Mouse (Mus musculus): ENCODE results near the gene Slc2a5. TPM values are rescaled to one million over a fixed set of nuclear protein-coding genes. Genes with fewer than 3 reads are reported as not detected.
A peak's percentile ranks its signal among the peaks of the same experiment; 100 is the strongest.

Gene Slc2a5
- polyA plus RNA-seq, 1 experiment from 2014 or later, result 1.8 TPM

GRCm38 (mm10) chr4:150110373-150110772 is 8.7 kb upstream of the Slc2a5 start:
- Histone ChIP-seq H3K9me3 (replicated peaks) (no peaks in the 10 kb centered on the region), H3K4me1 (peaks cover 10% of the 10 kb centered on the region), H3K4me3 (no peak overlapping the region), H3K27me3 (ENCODE audit: low read depth, poor library complexity, severe bottlenecking) (no peaks in the 10 kb centered on the region), H3K27ac (replicated peaks) (no peak overlapping the region), H3K36me3 (no peaks in the 10 kb centered on the region)
- WGBS, result 73% methylated on average over 9 of the region's 9 CpGs
- DNase-seq (ENCODE audit: low spot score), result no peak

GRCm38 (mm10) chr4:150112867-150113266 is 6.2 kb upstream of the Slc2a5 start:
- 5% methylated on average over 15 of the region's 15 CpGs for WGBS
- H3K27me3 ChIP-seq (ENCODE audit: low read depth, poor library complexity, severe bottlenecking), result no peaks in the 10 kb centered on the region
- peak overlapping the region; percentile 16; the same call in 1 of the 2 replicates for H3K4me3 ChIP-seq
- H3K4me1 ChIP-seq, result peaks cover 5% of the 10 kb centered on the region
- peak; percentile 64 for DNase-seq (ENCODE audit: low spot score)
- no peaks in the 10 kb centered on the region for H3K9me3 ChIP-seq (replicated peaks)
- peak overlapping the region; percentile 28; the same call in 1 of the 2 replicates for H3K27ac ChIP-seq (replicated peaks)
- H3K36me3 ChIP-seq, result no peaks in the 10 kb centered on the region

DNA sequence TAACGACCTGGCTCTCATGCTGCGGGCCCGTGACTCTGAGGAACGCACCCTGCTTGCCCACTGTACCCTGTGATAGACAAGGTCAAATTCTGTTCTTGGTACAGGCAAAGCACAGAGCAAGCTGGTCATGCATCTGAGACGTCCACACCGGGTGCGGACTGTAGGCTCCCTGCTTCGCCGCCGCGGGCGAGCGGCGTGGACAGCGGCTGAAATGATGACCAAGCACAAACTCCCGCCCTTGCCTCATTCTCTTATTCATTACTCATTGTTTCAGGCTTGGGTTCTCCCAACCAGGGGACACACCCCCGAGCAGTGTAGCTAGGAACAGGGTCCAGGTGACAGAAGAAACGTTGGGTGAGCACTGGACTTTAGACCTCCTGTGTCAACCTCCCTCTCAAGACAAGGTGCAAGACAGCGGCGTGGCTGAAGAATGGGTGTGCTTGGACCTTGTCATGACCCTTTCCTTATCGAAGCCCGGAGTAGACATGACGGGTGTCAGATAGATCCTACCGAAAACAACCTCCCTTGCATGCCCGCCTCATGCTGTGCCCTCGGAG is 4.5 kb upstream of the Slc2a5 start:
- Histone ChIP-seq H3K27ac (replicated peaks) (no peak overlapping the region), H3K9me3 (replicated peaks) (no peaks in the 10 kb centered on the region), H3K4me1 (peaks cover 14% of the 10 kb centered on the region), H3K4me3 (no peak overlapping the region), H3K36me3 (no peaks in the 10 kb centered on the region), H3K27me3 (ENCODE audit: low read depth, poor library complexity, severe bottlenecking) (0 out of 2 replicates have a peak, but pooled peaks cover 1% of the 10 kb centered on the region)
- DNase-seq (ENCODE audit: low spot score), result no peak
- WGBS, result 92% methylated on average over 26 of the region's 26 CpGs

DNA sequence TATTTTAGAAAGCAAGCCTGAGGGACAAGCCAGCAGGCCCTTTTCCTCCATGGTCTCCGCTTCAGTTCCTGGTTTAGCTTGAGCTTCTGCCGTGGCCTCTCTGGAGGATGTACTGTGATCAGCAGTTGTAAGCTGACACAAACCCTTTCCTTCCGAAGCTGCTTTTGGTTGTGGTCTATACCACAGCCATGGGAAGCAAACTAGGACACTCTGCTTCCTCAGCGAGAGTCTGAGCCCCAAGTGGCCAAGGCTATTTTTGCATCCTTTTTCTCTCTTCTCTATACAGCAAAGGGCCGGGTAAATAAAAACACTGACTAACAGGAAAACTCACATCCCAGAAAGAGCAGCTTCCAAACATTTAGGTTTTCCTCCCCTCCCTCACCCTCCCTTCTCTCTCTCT is 1.8 kb upstream of the Slc2a5 start:
- Histone ChIP-seq H3K27me3 (ENCODE audit: low read depth, poor library complexity, severe bottlenecking) (peaks cover 6% of the 10 kb centered on the region; the same call in 1 of the 2 replicates), H3K27ac (replicated peaks) (no peak overlapping the region), H3K9me3 (replicated peaks) (no peaks in the 10 kb centered on the region), H3K36me3 (no peaks in the 10 kb centered on the region), H3K4me3 (no peak overlapping the region), H3K4me1 (peaks cover 25% of the 10 kb centered on the region)
- WGBS, result 48% methylated on average over 5 of the region's 5 CpGs
- no peak for DNase-seq (ENCODE audit: low spot score)

GRCm38 (mm10) chr4:150118163-150118562 is 920 bp upstream of the Slc2a5 start:
- H3K27ac ChIP-seq (replicated peaks), result no peak overlapping the region
- H3K27me3 ChIP-seq (ENCODE audit: low read depth, poor library complexity, severe bottlenecking), result peaks cover 6% of the 10 kb centered on the region; the same call in 1 of the 2 replicates
- H3K9me3 ChIP-seq (replicated peaks), result no peaks in the 10 kb centered on the region
- no peak for DNase-seq (ENCODE audit: low spot score)
- no peaks in the 10 kb centered on the region for H3K36me3 ChIP-seq
- H3K4me1 ChIP-seq, result peaks cover 22% of the 10 kb centered on the region
- WGBS, result 61% methylated on average over 6 of the region's 6 CpGs
- H3K4me3 ChIP-seq, result no peak overlapping the region

- Histone ChIP-seq H3K4me1 (peaks cover 22% of the 10 kb centered on the region), H3K9me3 (replicated peaks) (no peaks in the 10 kb centered on the region), H3K4me3 (peak overlapping the region; percentile 43), H3K36me3 (no peaks in the 10 kb centered on the region), H3K27ac (replicated peaks) (peak overlapping the region; percentile 63; the same call in 1 of the 2 replicates), H3K27me3 (ENCODE audit: low read depth, poor library complexity, severe bottlenecking) (peaks cover 6% of the 10 kb centered on the region; the same call in 1 of the 2 replicates)
- 72% methylated on average over 14 of the region's 14 CpGs for WGBS
- no peak for DNase-seq (ENCODE audit: low spot score)
These were observed 557 bp downstream of the Slc2a5 start for GRCm38 (mm10) chr4:150119640-150120039.

- Histone ChIP-seq H3K4me1 (peaks cover 22% of the 10 kb centered on the region), H3K27me3 (ENCODE audit: low read depth, poor library complexity, severe bottlenecking) (peaks cover 6% of the 10 kb centered on the region; the same call in 1 of the 2 replicates), H3K27ac (replicated peaks) (no peak overlapping the region), H3K9me3 (replicated peaks) (no peaks in the 10 kb centered on the region), H3K36me3 (no peaks in the 10 kb centered on the region), H3K4me3 (no peak overlapping the region)
- no peak for DNase-seq (ENCODE audit: low spot score)
- 65% methylated on average over 15 of the region's 15 CpGs for WGBS
These were observed 1.2 kb downstream of the Slc2a5 start for GRCm38 (mm10) chr4:150120173-150120833.

GRCm38 (mm10) chr4:150121430-150121829 is 2.3 kb downstream of the Slc2a5 start:
- no peak for DNase-seq (ENCODE audit: low spot score)
- H3K27me3 ChIP-seq (ENCODE audit: low read depth, poor library complexity, severe bottlenecking), result peaks cover 6% of the 10 kb centered on the region; the same call in 1 of the 2 replicates
- no peaks in the 10 kb centered on the region for H3K9me3 ChIP-seq (replicated peaks)
- H3K4me1 ChIP-seq, result peaks cover 22% of the 10 kb centered on the region
- no peak overlapping the region for H3K27ac ChIP-seq (replicated peaks)
- 75% methylated on average over 8 of the region's 8 CpGs for WGBS
- H3K36me3 ChIP-seq, result no peaks in the 10 kb centered on the region
- H3K4me3 ChIP-seq, result no peak overlapping the region

DNA sequence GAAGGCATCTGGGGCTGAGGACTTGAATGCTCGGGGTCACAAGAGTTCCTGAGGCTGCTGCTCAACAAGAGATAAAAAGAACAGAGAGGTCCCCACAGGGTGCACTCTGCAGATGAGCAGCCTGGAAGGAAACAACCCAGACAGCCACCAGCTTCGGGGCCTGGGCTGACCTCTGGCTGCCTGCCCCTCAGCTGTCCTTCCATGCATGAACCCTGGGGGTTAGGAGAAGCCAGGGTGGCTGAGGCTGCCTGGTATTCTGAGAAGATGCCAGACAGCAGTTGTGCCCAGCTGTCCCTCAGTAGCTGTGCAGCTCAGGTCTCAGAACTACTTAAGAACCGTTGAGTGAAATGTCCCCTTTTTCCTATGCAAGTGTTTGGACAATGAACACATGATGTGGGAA is 3.4 kb downstream of the Slc2a5 start:
- WGBS, result 64% methylated on average over 3 of the region's 3 CpGs
- no peak for DNase-seq (ENCODE audit: low spot score)
- Histone ChIP-seq H3K4me1 (peaks cover 22% of the 10 kb centered on the region), H3K4me3 (no peak overlapping the region), H3K9me3 (replicated peaks) (no peaks in the 10 kb centered on the region), H3K36me3 (no peaks in the 10 kb centered on the region), H3K27me3 (ENCODE audit: low read depth, poor library complexity, severe bottlenecking) (peaks cover 6% of the 10 kb centered on the region; the same call in 1 of the 2 replicates), H3K27ac (replicated peaks) (no peak overlapping the region)

DNA sequence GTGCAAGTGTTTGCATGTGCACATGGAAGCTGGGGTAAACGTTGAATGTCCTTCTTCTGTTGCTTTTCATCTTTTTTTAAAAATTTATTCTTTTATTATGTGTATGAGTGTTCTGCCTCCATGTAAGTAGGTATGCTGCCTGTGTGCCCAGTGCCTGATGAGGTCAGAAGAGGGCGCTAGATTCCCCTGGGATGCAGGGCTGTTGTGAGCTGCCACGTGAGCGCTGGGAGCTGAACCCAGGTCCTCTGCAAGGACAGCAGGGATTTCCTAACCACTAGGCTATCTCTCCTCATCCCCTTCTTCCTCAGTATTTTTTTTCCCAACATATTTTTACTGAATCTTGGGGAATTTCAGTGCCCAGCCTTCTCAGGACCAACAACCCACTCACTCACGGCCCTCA is 7.3 kb downstream of the Slc2a5 start:
- WGBS, result 92% methylated on average over 5 of the region's 5 CpGs
- Histone ChIP-seq H3K9me3 (replicated peaks) (no peaks in the 10 kb centered on the region), H3K4me3 (no peak overlapping the region), H3K4me1 (peaks cover 20% of the 10 kb centered on the region), H3K27me3 (ENCODE audit: low read depth, poor library complexity, severe bottlenecking) (no peaks in the 10 kb centered on the region), H3K36me3 (no peaks in the 10 kb centered on the region), H3K27ac (replicated peaks) (no peak overlapping the region)
- DNase-seq (ENCODE audit: low spot score), result no peak

- Histone ChIP-seq H3K4me1 (peaks cover 21% of the 10 kb centered on the region), H3K27me3 (ENCODE audit: low read depth, poor library complexity, severe bottlenecking) (no peaks in the 10 kb centered on the region), H3K9me3 (replicated peaks) (no peaks in the 10 kb centered on the region), H3K4me3 (no peak overlapping the region), H3K36me3 (no peaks in the 10 kb centered on the region), H3K27ac (replicated peaks) (no peak overlapping the region)
- 93% methylated on average over 7 of the region's 7 CpGs for WGBS
- DNase-seq (ENCODE audit: low spot score), result no peak
These were observed 8.8 kb downstream of the Slc2a5 start for GRCm38 (mm10) chr4:150127894-150128293.

GRCm38 (mm10) chr4:150128571-150128970 is 9.5 kb downstream of the Slc2a5 start:
- Histone ChIP-seq H3K4me1 (peaks cover 27% of the 10 kb centered on the region), H3K27ac (replicated peaks) (no peak overlapping the region; the same call in 1 of the 2 replicates), H3K4me3 (no peak overlapping the region), H3K36me3 (no peaks in the 10 kb centered on the region), H3K9me3 (replicated peaks) (no peaks in the 10 kb centered on the region), H3K27me3 (ENCODE audit: low read depth, poor library complexity, severe bottlenecking) (peaks cover 2% of the 10 kb centered on the region; the same call in 1 of the 2 replicates)
- peak; percentile 38 for DNase-seq (ENCODE audit: low spot score)
- 62% methylated on average over 8 of the region's 8 CpGs for WGBS

GRCm38 (mm10) chr4:150130661-150131060 is 11.6 kb downstream of the Slc2a5 start:
- H3K27me3 ChIP-seq (ENCODE audit: low read depth, poor library complexity, severe bottlenecking), result peaks cover 9% of the 10 kb centered on the region; the same call in 1 of the 2 replicates
- no peak overlapping the region for H3K27ac ChIP-seq (replicated peaks)
- WGBS, result 46% methylated on average over 2 of the region's 2 CpGs
- H3K36me3 ChIP-seq, result no peaks in the 10 kb centered on the region
- peaks cover 38% of the 10 kb centered on the region for H3K4me1 ChIP-seq
- DNase-seq (ENCODE audit: low spot score), result no peak
- no peak overlapping the region for H3K4me3 ChIP-seq
- no peaks in the 10 kb centered on the region for H3K9me3 ChIP-seq (replicated peaks)

Measured in midbrain, embryonic 10.5 days (tissue).